Mouse (Mus musculus): ENCODE measurements around the gene Spty2d1. TPM values are rescaled to one million over a fixed set of nuclear protein-coding genes. Genes with fewer than 3 reads are reported as not detected.

The Spty2d1 gene
- polyA plus RNA-seq, 1 experiment from 2014 or later, result 23.9 TPM

- H3K9ac ChIP-seq (ENCODE audit: low read length), result no peak overlapping the region
- 60% methylated on average over 9 of the region's 9 CpGs for WGBS
- ATAC-seq (ENCODE audit: low read depth), result no peak
- H3K9me3 ChIP-seq (ENCODE audit: control insufficient read depth, low read length), result no peaks in the 10 kb centered on the region
- no peak overlapping the region for H3K27ac ChIP-seq (ENCODE audit: low read length)
- peaks cover 8% of the 10 kb centered on the region; the same call in 1 of the 2 replicates for H3K4me1 ChIP-seq (replicated peaks; ENCODE audit: control insufficient read depth, insufficient read depth, low read length)
- H3K36me3 ChIP-seq (ENCODE audit: control insufficient read depth, insufficient read depth, low read length), result no peaks in the 10 kb centered on the region
- H3K4me3 ChIP-seq (ENCODE audit: low read length), result no peak overlapping the region
- no peak overlapping the region for H3K4me2 ChIP-seq (ENCODE audit: low read depth, low read length)
- no peaks in the 10 kb centered on the region for H3K27me3 ChIP-seq (ENCODE audit: control insufficient read depth, insufficient read depth, low read depth, low read length)
Observed at GRCm38 (mm10) chr7:47025429-47025828, 17.2 kb upstream of the Spty2d1 start.

GRCm38 (mm10) chr7:47024454-47024853, 16.2 kb upstream of the Spty2d1 start:
- ATAC-seq (ENCODE audit: low read depth), result no peak
- Histone ChIP-seq H3K36me3 (ENCODE audit: control insufficient read depth, insufficient read depth, low read length) (no peaks in the 10 kb centered on the region), H3K27me3 (ENCODE audit: control insufficient read depth, insufficient read depth, low read depth, low read length) (no peaks in the 10 kb centered on the region), H3K4me2 (ENCODE audit: low read depth, low read length) (no peak overlapping the region), H3K9me3 (ENCODE audit: control insufficient read depth, low read length) (no peaks in the 10 kb centered on the region), H3K4me1 (replicated peaks; ENCODE audit: control insufficient read depth, insufficient read depth, low read length) (peaks cover 17% of the 10 kb centered on the region; the same call in 1 of the 2 replicates), H3K4me3 (ENCODE audit: low read length) (no peak overlapping the region), H3K27ac (ENCODE audit: low read length) (no peak overlapping the region), H3K9ac (ENCODE audit: low read length) (no peak overlapping the region)
- 89% methylated on average over 7 of the region's 7 CpGs for WGBS

- peak; percentile 21; the same call in 1 of the 2 replicates for ATAC-seq (ENCODE audit: low read depth)
- no peak overlapping the region for H3K27ac ChIP-seq (ENCODE audit: low read length)
- no peak overlapping the region for H3K4me3 ChIP-seq (ENCODE audit: low read length)
- H3K27me3 ChIP-seq (ENCODE audit: control insufficient read depth, insufficient read depth, low read depth, low read length), result no peaks in the 10 kb centered on the region
- H3K36me3 ChIP-seq (ENCODE audit: control insufficient read depth, insufficient read depth, low read length), result no peaks in the 10 kb centered on the region
- WGBS, result 12% methylated on average over 6 of the region's 6 CpGs
- no peaks in the 10 kb centered on the region for H3K9me3 ChIP-seq (ENCODE audit: control insufficient read depth, low read length)
- no peak overlapping the region for H3K4me2 ChIP-seq (ENCODE audit: low read depth, low read length)
- peaks cover 18% of the 10 kb centered on the region; the same call in 1 of the 2 replicates for H3K4me1 ChIP-seq (replicated peaks; ENCODE audit: control insufficient read depth, insufficient read depth, low read length)
- no peak overlapping the region for H3K9ac ChIP-seq (ENCODE audit: low read length)
Observed at GRCm38 (mm10) chr7:47023530-47023929, 15.3 kb upstream of the Spty2d1 start.

GRCm38 (mm10) chr7:47022482-47022881, 14.3 kb upstream of the Spty2d1 start:
- WGBS, result 63% methylated on average over 8 of the region's 8 CpGs
- H3K4me2 ChIP-seq (ENCODE audit: low read depth, low read length), result no peak overlapping the region
- H3K27ac ChIP-seq (ENCODE audit: low read length), result no peak overlapping the region
- H3K4me3 ChIP-seq (ENCODE audit: low read length), result no peak overlapping the region
- no peaks in the 10 kb centered on the region for H3K9me3 ChIP-seq (ENCODE audit: control insufficient read depth, low read length)
- H3K9ac ChIP-seq (ENCODE audit: low read length), result no peak overlapping the region
- H3K36me3 ChIP-seq (ENCODE audit: control insufficient read depth, insufficient read depth, low read length), result no peaks in the 10 kb centered on the region
- no peak for ATAC-seq (ENCODE audit: low read depth)
- no peaks in the 10 kb centered on the region for H3K27me3 ChIP-seq (ENCODE audit: control insufficient read depth, insufficient read depth, low read depth, low read length)
- peaks cover 18% of the 10 kb centered on the region; the same call in 1 of the 2 replicates for H3K4me1 ChIP-seq (replicated peaks; ENCODE audit: control insufficient read depth, insufficient read depth, low read length)

GRCm38 (mm10) chr7:47020956-47021355, 12.7 kb upstream of the Spty2d1 start:
- H3K36me3 ChIP-seq (ENCODE audit: control insufficient read depth, insufficient read depth, low read length), result no peaks in the 10 kb centered on the region
- H3K9me3 ChIP-seq (ENCODE audit: control insufficient read depth, low read length), result no peaks in the 10 kb centered on the region
- 4% methylated on average over 8 of the region's 8 CpGs for WGBS
- H3K4me1 ChIP-seq (replicated peaks; ENCODE audit: control insufficient read depth, insufficient read depth, low read length), result peaks cover 18% of the 10 kb centered on the region; the same call in 1 of the 2 replicates
- ATAC-seq (ENCODE audit: low read depth), result peak; percentile 69
- H3K4me3 ChIP-seq (ENCODE audit: low read length), result peak overlapping the region; percentile 35
- no peaks in the 10 kb centered on the region for H3K27me3 ChIP-seq (ENCODE audit: control insufficient read depth, insufficient read depth, low read depth, low read length)
- no peak overlapping the region for H3K27ac ChIP-seq (ENCODE audit: low read length)
- H3K4me2 ChIP-seq (ENCODE audit: low read depth, low read length), result peak overlapping the region; percentile 57
- H3K9ac ChIP-seq (ENCODE audit: low read length), result peak overlapping the region; percentile 27; the same call in 1 of the 2 replicates

- Histone ChIP-seq H3K36me3 (ENCODE audit: control insufficient read depth, insufficient read depth, low read length) (no peaks in the 10 kb centered on the region), H3K4me2 (ENCODE audit: low read depth, low read length) (no peak overlapping the region), H3K27ac (ENCODE audit: low read length) (peak overlapping the region; percentile 41; the same call in 1 of the 2 replicates), H3K9me3 (ENCODE audit: control insufficient read depth, low read length) (no peaks in the 10 kb centered on the region), H3K4me1 (replicated peaks; ENCODE audit: control insufficient read depth, insufficient read depth, low read length) (peaks cover 29% of the 10 kb centered on the region), H3K27me3 (ENCODE audit: control insufficient read depth, insufficient read depth, low read depth, low read length) (no peaks in the 10 kb centered on the region), H3K4me3 (ENCODE audit: low read length) (no peak overlapping the region), H3K9ac (ENCODE audit: low read length) (no peak overlapping the region)
- 38% methylated on average over 5 of the region's 5 CpGs for WGBS
- ATAC-seq (ENCODE audit: low read depth), result peak; percentile 18; the same call in 1 of the 2 replicates
Observed at GRCm38 (mm10) chr7:47019641-47020040, 11.4 kb upstream of the Spty2d1 start.

GRCm38 (mm10) chr7:47017146-47017545, 8.9 kb upstream of the Spty2d1 start:
- Histone ChIP-seq H3K9me3 (ENCODE audit: control insufficient read depth, low read length) (no peaks in the 10 kb centered on the region), H3K27ac (ENCODE audit: low read length) (no peak overlapping the region), H3K4me1 (replicated peaks; ENCODE audit: control insufficient read depth, insufficient read depth, low read length) (peaks cover 30% of the 10 kb centered on the region), H3K4me2 (ENCODE audit: low read depth, low read length) (no peak overlapping the region), H3K36me3 (ENCODE audit: control insufficient read depth, insufficient read depth, low read length) (no peaks in the 10 kb centered on the region), H3K27me3 (ENCODE audit: control insufficient read depth, insufficient read depth, low read depth, low read length) (no peaks in the 10 kb centered on the region), H3K4me3 (ENCODE audit: low read length) (no peak overlapping the region), H3K9ac (ENCODE audit: low read length) (no peak overlapping the region)
- ATAC-seq (ENCODE audit: low read depth), result no peak
- 72% methylated on average over 7 of the region's 7 CpGs for WGBS

- WGBS, result 69% methylated on average over 3 of the region's 3 CpGs
- no peak overlapping the region for H3K9ac ChIP-seq (ENCODE audit: low read length)
- ATAC-seq (ENCODE audit: low read depth), result no peak
Observed at GRCm38 (mm10) chr7:47016602-47017001, 8.4 kb upstream of the Spty2d1 start.

GRCm38 (mm10) chr7:47015390-47016065, 7.3 kb upstream of the Spty2d1 start:
- Histone ChIP-seq H3K27ac (ENCODE audit: low read length) (peak overlapping the region; percentile 86), H3K27me3 (ENCODE audit: control insufficient read depth, insufficient read depth, low read depth, low read length) (no peaks in the 10 kb centered on the region), H3K4me2 (ENCODE audit: low read depth, low read length) (peak overlapping the region; percentile 29), H3K9me3 (ENCODE audit: control insufficient read depth, low read length) (no peaks in the 10 kb centered on the region), H3K4me1 (replicated peaks; ENCODE audit: control insufficient read depth, insufficient read depth, low read length) (peaks cover 23% of the 10 kb centered on the region), H3K4me3 (ENCODE audit: low read length) (no peak overlapping the region), H3K36me3 (ENCODE audit: control insufficient read depth, insufficient read depth, low read length) (no peaks in the 10 kb centered on the region), H3K9ac (ENCODE audit: low read length) (peak overlapping the region; percentile 61)
- peak; percentile 98 for ATAC-seq (ENCODE audit: low read depth)
- WGBS, result 7% methylated on average over 6 of the region's 6 CpGs

More at GRCm38 (mm10) chr7:47016602-47017001, 8.4 kb upstream of the Spty2d1 start:
- Histone ChIP-seq H3K4me3 (ENCODE audit: low read length) (no peak overlapping the region), H3K36me3 (ENCODE audit: control insufficient read depth, insufficient read depth, low read length) (no peaks in the 10 kb centered on the region), H3K4me1 (replicated peaks; ENCODE audit: control insufficient read depth, insufficient read depth, low read length) (peaks cover 30% of the 10 kb centered on the region), H3K9me3 (ENCODE audit: control insufficient read depth, low read length) (no peaks in the 10 kb centered on the region), H3K27ac (ENCODE audit: low read length) (no peak overlapping the region), H3K4me2 (ENCODE audit: low read depth, low read length) (no peak overlapping the region), H3K27me3 (ENCODE audit: control insufficient read depth, insufficient read depth, low read depth, low read length) (no peaks in the 10 kb centered on the region)

All from lung, embryonic 16.5 days (tissue).